Comparison of ENCODE assay signal across 19 mouse cellular contexts in genomic region chr2:35328064-35328792, GRCm38 (mm10). TPM values are rescaled to one million over a fixed set of nuclear protein-coding genes. Genes with fewer than 3 reads are reported as not detected.
DNase-seq lines count a peak whose midpoint lies in the region; ATAC-seq and TF ChIP-seq lines count a peak whose summit lies in the region.
"Had no signal": no experiment of that assay in that cellular context is flagged by ENCODE, and none has a peak within 500 bp of the region (broad histone marks: within the 10 kb centered on the region; RNA-seq: fewer than 3 reads in every experiment).

No protein-coding gene starts in this region.

- H3K9ac ChIP-seq in heart, adult 2 months (ENCODE audit: low read depth, low read length), result peak overlapping the region; percentile 11; the same call in 1 of the 2 replicates
- peak overlapping the region; percentile 53 for H3K9ac ChIP-seq in MEL (ENCODE audit: control insufficient read depth, low read depth, low read length, poor library complexity, severe bottlenecking)
- no peak overlapping the region; the same call in 1 of the 2 replicates for H3K9ac ChIP-seq in liver, embryonic 11.5 days (ENCODE audit: low read depth, low read length)
- H3K9ac ChIP-seq: heart, embryonic 13.5 days; midbrain, embryonic 15.5 days had no signal

- H3K4me2 ChIP-seq in liver, embryonic 11.5 days, result peak overlapping the region; percentile 59
- H3K4me2 ChIP-seq: heart, embryonic 13.5 days; midbrain, embryonic 15.5 days had no signal

- no peaks in the 10 kb centered on the region; the same call in 1 of the 2 replicates for H3K79me2 ChIP-seq in heart, adult 2 months (replicated peaks; ENCODE audit: control insufficient read depth, insufficient read depth, low read length)
- H3K79me2 ChIP-seq in MEL (ENCODE audit: control insufficient read depth, insufficient read depth, low read length, poor library complexity), result peaks cover 4% of the 10 kb centered on the region; the same call in 1 of the 2 replicates

- TF ChIP-seq CTCF in heart, adult 2 months (IDR thresholded peaks at IDR 0.05), result no peak
- no peak for TF ChIP-seq CTCF in MEL (IDR thresholded peaks at IDR 0.05 in 2 of 3, conservative IDR thresholded peaks at IDR 0.05 in 1 of 3; ENCODE audit: control insufficient read depth in 1 of 3, insufficient read depth in 1 of 3, low read depth in 2 of 3, low read length in 3 of 3, poor library complexity in 1 of 3, severe bottlenecking in 1 of 3)

- H3K27ac ChIP-seq in heart, adult 2 months, result peak overlapping the region; percentile 48
- peak overlapping the region; percentile 75 for H3K27ac ChIP-seq in MEL (ENCODE audit: control insufficient read depth, low read depth, low read length)
- H3K27ac ChIP-seq in liver, embryonic 11.5 days (ENCODE audit: low read depth, low read length), result peak overlapping the region; percentile 80
- H3K27ac ChIP-seq: heart, embryonic 13.5 days; midbrain, embryonic 15.5 days had no signal

- no peak overlapping the region for H3K4me3 ChIP-seq in heart, adult 2 months
- H3K4me3 ChIP-seq in MEL (ENCODE audit: control insufficient read depth in 1 of 2, insufficient read depth in 1 of 2, low read depth in 2 of 2, low read length in 2 of 2), result peak overlapping the region; percentile 50 to 69
- H3K4me3 ChIP-seq in liver, embryonic 11.5 days (ENCODE audit: low read depth, low read length), result no peak overlapping the region
- H3K4me3 ChIP-seq: heart, embryonic 13.5 days; midbrain, embryonic 15.5 days had no signal

- H3K36me3 ChIP-seq in heart, adult 2 months (ENCODE audit: control insufficient read depth, insufficient read depth, low read length), result peaks cover 2% of the 10 kb centered on the region
- peaks cover 0 to 54% of the 10 kb centered on the region in 2 experiments; a peak in 2 of 4 replicates for H3K36me3 ChIP-seq in MEL (ENCODE audit: control insufficient read depth in 1 of 2, insufficient read depth in 2 of 2, low read length in 2 of 2)
- H3K36me3 ChIP-seq in liver, embryonic 11.5 days (ENCODE audit: control insufficient read depth, insufficient read depth, low read length), result peaks cover 6% of the 10 kb centered on the region; the same call in 1 of the 2 replicates
- H3K36me3 ChIP-seq: midbrain, embryonic 15.5 days had no signal

- intact Hi-C loops in heart, adult 2 months (cut with DNase I), result no loop called here
- intact Hi-C loops in heart, postnatal 10 days (cut with DNase I), result no loop called here

- 0 out of 2 replicates have a peak, but pooled peaks have one; percentile 27 for ATAC-seq in liver, embryonic 11.5 days (replicated peaks; ENCODE audit: low FRiP score)
- ATAC-seq: intestine, embryonic 16.5 days; midbrain, embryonic 15.5 days had no signal

- no peak for TF ChIP-seq RAD21 in MEL (IDR thresholded peaks at IDR 0.05; ENCODE audit: low read depth, low read length)

- no peaks in the 10 kb centered on the region for H3K27me3 ChIP-seq in heart, adult 2 months (ENCODE audit: control insufficient read depth, insufficient read depth, low read length)
- H3K27me3 ChIP-seq in MEL (ENCODE audit: control insufficient read depth in 1 of 2, insufficient read depth in 2 of 2, low read length in 2 of 2), result no peaks in the 10 kb centered on the region
- H3K27me3 ChIP-seq in liver, embryonic 11.5 days (replicated peaks; ENCODE audit: control insufficient read depth, insufficient read depth, low read length), result no peaks in the 10 kb centered on the region
- H3K27me3 ChIP-seq: heart, embryonic 13.5 days had no signal

- H3K9me3 ChIP-seq in MEL (replicated peaks; ENCODE audit: insufficient read depth, low read length), result no peaks in the 10 kb centered on the region
- H3K9me3 ChIP-seq in liver, embryonic 11.5 days (ENCODE audit: control insufficient read depth, low read length), result no peaks in the 10 kb centered on the region
- H3K9me3 ChIP-seq: heart, embryonic 13.5 days; midbrain, embryonic 15.5 days had no signal

- TF ChIP-seq POLR2A in heart, adult 2 months (IDR thresholded peaks at IDR 0.05; ENCODE audit: insufficient read depth, low read depth, low read length), result no peak
- no peak for TF ChIP-seq POLR2A in MEL (IDR thresholded peaks at IDR 0.05; ENCODE audit: control insufficient read depth in 1 of 2, insufficient read depth in 1 of 2, low read depth in 1 of 2, low read length in 2 of 2, poor library complexity in 1 of 2)

- DNase-seq in heart, adult 2 months, result no peak
- no peak for DNase-seq in heart, postnatal 10 days
- no peak for DNase-seq in MEL (ENCODE audit: low read depth, low spot score)
- peak; percentile 91 for DNase-seq in cerebellum, adult 9-10 months
- no peak for DNase-seq in liver, embryonic 11.5 days (ENCODE audit: low spot score)
- no peak for DNase-seq in adrenal gland, postnatal 36 days
- no peak for DNase-seq in right cerebral cortex, postnatal 4 days
- no peak for DNase-seq in adrenal gland, postnatal 14 days
- DNase-seq: adrenal gland, adult 2 months; gastrocnemius, postnatal 25 days; kidney, postnatal 36 days; lung, postnatal 36 days had no signal

- 49% methylated on average over 11 of the region's 11 CpGs for WGBS in heart, adult 2 months
- WGBS in liver, embryonic 11.5 days, result 45% methylated on average over 11 of the region's 11 CpGs

- TF ChIP-seq EP300 in heart, adult 2 months (IDR thresholded peaks at IDR 0.05; ENCODE audit: insufficient read depth, low read depth, low read length), result no peak
- TF ChIP-seq EP300 in MEL (IDR thresholded peaks at IDR 0.05; ENCODE audit: low read depth in 1 of 2, low read length in 2 of 2), result no peak

- H3K4me1 ChIP-seq in heart, adult 2 months (ENCODE audit: control insufficient read depth, insufficient read depth, low read length), result peaks cover 18% of the 10 kb centered on the region
- peaks cover 23 to 38% of the 10 kb centered on the region in 2 experiments for H3K4me1 ChIP-seq in MEL (ENCODE audit: control insufficient read depth in 1 of 2, insufficient read depth in 2 of 2, low read length in 2 of 2)
- H3K4me1 ChIP-seq in liver, embryonic 11.5 days (replicated peaks; ENCODE audit: control insufficient read depth, insufficient read depth, low read length), result peaks cover 63% of the 10 kb centered on the region

TF ChIP-seq in MEL, 35 proteins besides CTCF, POLR2A, EP300 and RAD21:
- TF ChIP-seq TBP (IDR thresholded peaks at IDR 0.05; ENCODE audit: low read depth, low read length), result 0 out of 2 replicates have a peak, but pooled peaks have one; percentile 5
- TF ChIP-seq RCOR1 (IDR thresholded peaks at IDR 0.05; ENCODE audit: low read depth, low read length), result no peak
- TF ChIP-seq GATA1 (IDR thresholded peaks at IDR 0.05; ENCODE audit: low read depth, low read length), result 0 out of 2 replicates have a peak, but pooled peaks have one; percentile 5
TF ChIP-seq in MEL: peak in this region for 2.

RNA-seq across cellular contexts. Expression of gene Stom, which starts 8.5 kb away (rescaled TPM):
- 10 to 100 TPM; 82.4 to 87.5 TPM for total RNA-seq in heart, adult 2 months (2021)
- polyA plus RNA-seq in heart, adult 2 months (2012; rRNA removed), result 75.6 and 147 TPM in 2 replicates
- 10 to 100 TPM; 56.2 to 61.7 TPM for total RNA-seq in heart, postnatal 10 days (2021)
- 27.2 and 49.4 TPM in 2 replicates for total RNA-seq in MEL (2012; rRNA removed)
- polyA plus RNA-seq in MEL (2012; ENCODE audit: insufficient read depth in 1 of 2, insufficient read length in 2 of 2, low read depth in 1 of 2, low replicate concordance in 2 of 2, missing spikeins in 1 of 2), result 10 to 100 TPM in 1 of 2 experiments, not detected in 1; 28.0 TPM
- 87.7 and 97.0 TPM in 2 replicates for polyA plus RNA-seq in liver, embryonic 11.5 days (2014; fragmentation: Nextera tagmentation; extraction: Ambion mirVana)
- 10 to 100 TPM; 38.9 to 53.7 TPM for total RNA-seq in adrenal gland, postnatal 36 days (2021)
- total RNA-seq in adrenal gland, postnatal 14 days (2021), result 76.9 and 78.7 TPM in 2 replicates

RNA-seq across cellular contexts. Expression of gene 4930568D16Rik, which starts 39.3 kb away (rescaled TPM):
- not detected for total RNA-seq in heart, adult 2 months (2021)
- polyA plus RNA-seq in heart, adult 2 months (2012; rRNA removed), result not detected in 2 replicates
- total RNA-seq in heart, postnatal 10 days (2021), result not detected
- not detected in 2 replicates for total RNA-seq in MEL (2012; rRNA removed)
- not detected for polyA plus RNA-seq in MEL (2012; ENCODE audit: insufficient read depth in 1 of 2, insufficient read length in 2 of 2, low read depth in 1 of 2, low replicate concordance in 2 of 2, missing spikeins in 1 of 2)
- not detected in 2 replicates for polyA plus RNA-seq in liver, embryonic 11.5 days (2014; fragmentation: Nextera tagmentation; extraction: Ambion mirVana)
- not detected for total RNA-seq in adrenal gland, postnatal 36 days (2021)
- not detected in 2 replicates for total RNA-seq in adrenal gland, postnatal 14 days (2021)
- total RNA-seq: adrenal gland, adult 2 months; gastrocnemius, postnatal 25 days; layer of hippocampus, postnatal 25 days had no signal
- polyA plus RNA-seq: adrenal gland, adult 2 months; heart, embryonic 13.5 days; hindbrain, embryonic 11.5 days; intestine, embryonic 16.5 days; limb, embryonic 11.5 days; midbrain, embryonic 15.5 days; neural tube, embryonic 11.5 days had no signal

Comparison
In these comparisons a context has a peak if more than half of its experiments do, and no peak if none do; other contexts are left out.
1. H3K4me3 ChIP-seq: peak in MEL (2 of 2); none in heart, adult 2 months (single experiment) and liver, embryonic 11.5 days (single experiment).
2. Peak in every context shown above with its lines, with median percentiles within 50 percentile points of each other: H3K27ac ChIP-seq.